Comparison of ENCODE assay signal across 8 mouse cellular contexts in genomic region chr10:80245600-80245999, GRCm38 (mm10). TPM values are rescaled to one million over a fixed set of nuclear protein-coding genes. Genes with fewer than 3 reads are reported as not detected.
DNase-seq lines count a peak whose midpoint lies in the region; ATAC-seq and TF ChIP-seq lines count a peak whose summit lies in the region.

No protein-coding gene starts in this region.

- H3K27me3 ChIP-seq in E14TG2a.4 (ENCODE audit: insufficient read depth, low read length), result no peaks in the 10 kb centered on the region
- no peaks in the 10 kb centered on the region for H3K27me3 ChIP-seq in heart, embryonic 15.5 days

- peaks cover 41% of the 10 kb centered on the region for H3K4me1 ChIP-seq in E14TG2a.4 (replicated peaks; ENCODE audit: low read depth, low read length)
- peaks cover 46% of the 10 kb centered on the region for H3K4me1 ChIP-seq in heart, embryonic 15.5 days (replicated peaks)
- peaks cover 4% of the 10 kb centered on the region for H3K4me1 ChIP-seq in lung, adult 2 months (ENCODE audit: control insufficient read depth, insufficient read depth, low read length)

- peak; percentile 89 for TF ChIP-seq CTCF in E14TG2a.4 (conservative IDR thresholded peaks at IDR 0.05; ENCODE audit: low read length)
- TF ChIP-seq CTCF in lung, adult 2 months (IDR thresholded peaks at IDR 0.05; ENCODE audit: insufficient read depth, low read length), result peak; percentile 50

- DNase-seq in brain, adult 2 months (ENCODE audit: low read depth, low spot score), result peak; percentile 95
- peak; percentile 84 to 94 for DNase-seq in kidney, postnatal 25 days
- peak; percentile 71 for DNase-seq in lung, adult 2 months
- DNase-seq in thymus, postnatal 0 days (ENCODE audit: low spot score), result peak; percentile 85

- H3K27ac ChIP-seq in heart, embryonic 15.5 days, result no peak overlapping the region

- H3K36me3 ChIP-seq in E14TG2a.4 (ENCODE audit: insufficient read depth, low read length), result peaks cover 47% of the 10 kb centered on the region
- peaks cover 30% of the 10 kb centered on the region for H3K36me3 ChIP-seq in heart, embryonic 15.5 days

- H3K4me3 ChIP-seq in E14TG2a.4 (replicated peaks; ENCODE audit: low read length), result no peak overlapping the region
- H3K4me3 ChIP-seq in heart, embryonic 15.5 days, result no peak overlapping the region
- H3K4me3 ChIP-seq in lung, adult 2 months (replicated peaks; ENCODE audit: extremely low read depth, low read depth, low read length), result no peak overlapping the region

- ATAC-seq in erythroblast, adult 5-6 weeks (replicated peaks; ENCODE audit: low FRiP score, poor library complexity, severe bottlenecking), result peak; percentile 48
- no peak for ATAC-seq in heart, embryonic 15.5 days (replicated peaks; ENCODE audit: insufficient number of reproducible peaks, insufficient read depth, low FRiP score, low read depth)
- peak; percentile 31; the same call in 1 of the 2 replicates for ATAC-seq in neutrophil, adult 5-6 weeks (ENCODE audit: extremely low read depth, insufficient number of reproducible peaks, low FRiP score, poor library complexity, severe bottlenecking)

- 0 out of 2 replicates have a peak overlapping the region, but pooled peaks have one; percentile 5 for H3K9ac ChIP-seq in heart, embryonic 15.5 days

- no peak overlapping the region for H3K4me2 ChIP-seq in heart, embryonic 15.5 days

- 5% methylated on average over 4 of the region's 4 CpGs for WGBS in heart, embryonic 15.5 days
- WGBS in lung, adult 2 months, result 5% methylated on average over 4 of the region's 4 CpGs

- TF ChIP-seq POLR2A in lung, adult 2 months (IDR thresholded peaks at IDR 0.05; ENCODE audit: borderline replicate concordance, extremely low read depth, low read depth, low read length), result no peak

- H3K9me3 ChIP-seq in E14TG2a.4 (ENCODE audit: low read length), result no peaks in the 10 kb centered on the region
- no peaks in the 10 kb centered on the region for H3K9me3 ChIP-seq in heart, embryonic 15.5 days (replicated peaks)

RNA-seq across cellular contexts. Expression of gene Ndufs7, which starts 3.3 kb away (rescaled TPM):
- total RNA-seq in erythroblast, adult 5-6 weeks (2015; ENCODE audit: low replicate concordance), result 25.7 and 25.9 TPM in 2 replicates
- 13.0 and 14.2 TPM in 2 replicates for total RNA-seq in erythroblast, adult 5-6 weeks (2017; ENCODE audit: low replicate concordance)
- 553 and 586 TPM in 2 replicates for polyA plus RNA-seq in heart, embryonic 15.5 days (2015; fragmentation: Nextera tagmentation; extraction: Ambion mirVana)
- polyA plus RNA-seq in lung, adult 2 months (2012; rRNA removed), result 421 and 497 TPM in 2 replicates
- total RNA-seq in neutrophil, adult 5-6 weeks (2017), result 54.3 and 69.8 TPM in 2 replicates
- polyA plus RNA-seq in thymus, postnatal 0 days (2015; fragmentation: Nextera tagmentation; extraction: Ambion mirVana), result 319 and 339 TPM in 2 replicates

RNA-seq across cellular contexts. Expression of gene Gamt, which starts 15.2 kb away (rescaled TPM):
- total RNA-seq in erythroblast, adult 5-6 weeks (2015; ENCODE audit: low replicate concordance), result not detected in 2 replicates
- 0.77 TPM in 1 of 2 replicates, not detected in the other for total RNA-seq in erythroblast, adult 5-6 weeks (2017; ENCODE audit: low replicate concordance)
- polyA plus RNA-seq in heart, embryonic 15.5 days (2015; fragmentation: Nextera tagmentation; extraction: Ambion mirVana), result 47.7 and 52.9 TPM in 2 replicates
- 26.4 and 29.7 TPM in 2 replicates for polyA plus RNA-seq in lung, adult 2 months (2012; rRNA removed)
- total RNA-seq in neutrophil, adult 5-6 weeks (2017), result 0.70 and 2.7 TPM in 2 replicates
- polyA plus RNA-seq in thymus, postnatal 0 days (2015; fragmentation: Nextera tagmentation; extraction: Ambion mirVana), result 5.5 and 5.9 TPM in 2 replicates

RNA-seq across cellular contexts. Expression of gene Dazap1, which starts 15.7 kb away (rescaled TPM):
- total RNA-seq in erythroblast, adult 5-6 weeks (2015; ENCODE audit: low replicate concordance), result 13.8 and 17.1 TPM in 2 replicates
- 29.8 and 35.3 TPM in 2 replicates for total RNA-seq in erythroblast, adult 5-6 weeks (2017; ENCODE audit: low replicate concordance)
- 31.5 and 40.0 TPM in 2 replicates for polyA plus RNA-seq in heart, embryonic 15.5 days (2015; fragmentation: Nextera tagmentation; extraction: Ambion mirVana)
- 65.9 and 68.5 TPM in 2 replicates for polyA plus RNA-seq in lung, adult 2 months (2012; rRNA removed)
- total RNA-seq in neutrophil, adult 5-6 weeks (2017), result 83.8 and 93.6 TPM in 2 replicates
- 48.9 and 56.1 TPM in 2 replicates for polyA plus RNA-seq in thymus, postnatal 0 days (2015; fragmentation: Nextera tagmentation; extraction: Ambion mirVana)

RNA-seq across cellular contexts. Expression of gene Mum1, which starts 19.4 kb away (rescaled TPM):
- 1.3 and 4.4 TPM in 2 replicates for total RNA-seq in erythroblast, adult 5-6 weeks (2015; ENCODE audit: low replicate concordance)
- 14.7 and 24.0 TPM in 2 replicates for total RNA-seq in erythroblast, adult 5-6 weeks (2017; ENCODE audit: low replicate concordance)
- 32.7 and 40.5 TPM in 2 replicates for polyA plus RNA-seq in heart, embryonic 15.5 days (2015; fragmentation: Nextera tagmentation; extraction: Ambion mirVana)
- 39.6 and 42.0 TPM in 2 replicates for polyA plus RNA-seq in lung, adult 2 months (2012; rRNA removed)
- 42.0 and 43.6 TPM in 2 replicates for total RNA-seq in neutrophil, adult 5-6 weeks (2017)
- 70.8 and 72.4 TPM in 2 replicates for polyA plus RNA-seq in thymus, postnatal 0 days (2015; fragmentation: Nextera tagmentation; extraction: Ambion mirVana)

RNA-seq across cellular contexts. Expression of gene Rps15, which starts 46.7 kb away (rescaled TPM):
- 509 and 541 TPM in 2 replicates for total RNA-seq in erythroblast, adult 5-6 weeks (2015; ENCODE audit: low replicate concordance)
- total RNA-seq in erythroblast, adult 5-6 weeks (2017; ENCODE audit: low replicate concordance), result 422 and 457 TPM in 2 replicates
- polyA plus RNA-seq in heart, embryonic 15.5 days (2015; fragmentation: Nextera tagmentation; extraction: Ambion mirVana), result 525 and 544 TPM in 2 replicates
- polyA plus RNA-seq in lung, adult 2 months (2012; rRNA removed), result 1,318 and 1,397 TPM in 2 replicates
- total RNA-seq in neutrophil, adult 5-6 weeks (2017), result 1,847 and 1,925 TPM in 2 replicates
- 1,158 and 1,206 TPM in 2 replicates for polyA plus RNA-seq in thymus, postnatal 0 days (2015; fragmentation: Nextera tagmentation; extraction: Ambion mirVana)
